In the genomic region with DNA sequence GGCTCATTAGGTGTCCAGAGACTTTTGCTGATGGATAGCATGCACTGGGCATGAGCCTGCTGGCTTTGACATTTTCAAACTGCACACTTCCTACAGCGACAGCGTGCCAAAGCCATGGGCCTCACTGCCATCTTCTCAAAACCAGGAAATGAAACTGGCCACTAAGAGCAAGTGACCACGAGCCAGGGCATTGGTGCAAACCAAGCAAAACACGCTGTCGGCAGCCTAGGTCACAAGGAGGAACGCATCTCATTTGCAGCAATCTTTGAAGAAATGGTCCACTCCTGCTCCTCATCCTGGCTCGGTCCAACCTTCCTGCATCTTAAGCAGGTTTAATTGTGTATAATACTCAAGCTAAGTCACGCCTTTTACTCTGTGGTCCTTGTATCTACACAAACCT, we compare ENCODE assay signal across 10 mouse cellular contexts. TPM values are rescaled to one million over a fixed set of nuclear protein-coding genes. Genes with fewer than 3 reads are reported as not detected.
DNase-seq lines count a peak whose midpoint lies in the region; ATAC-seq and TF ChIP-seq lines count a peak whose summit lies in the region.
"Had no signal": no experiment of that assay in that cellular context is flagged by ENCODE, and none has a peak within 500 bp of the region (broad histone marks: within the 10 kb centered on the region; RNA-seq: fewer than 3 reads in every experiment).

No protein-coding gene starts in this region.

- peak overlapping the region; percentile 53; the same call in 1 of the 2 replicates for H3K27ac ChIP-seq in gastrocnemius, adult 2 months
- no peak overlapping the region for H3K27ac ChIP-seq in lung, postnatal 0 days (ENCODE audit: low read length)
- H3K27ac ChIP-seq in embryonic facial prominence, embryonic 10.5 days (replicated peaks) = no peak overlapping the region
- H3K27ac ChIP-seq in intestine, embryonic 15.5 days = no peak overlapping the region
- H3K27ac ChIP-seq: liver, embryonic 13.5 days; midbrain, embryonic 15.5 days had no signal

- 79% methylated on average over 8 of the region's 8 CpGs for WGBS in lung, postnatal 0 days
- WGBS in lung, adult 2 months = 74% methylated on average over 8 of the region's 8 CpGs
- WGBS in embryonic facial prominence, embryonic 10.5 days = 90% methylated on average over 8 of the region's 8 CpGs
- 85% methylated on average over 8 of the region's 8 CpGs for WGBS in intestine, embryonic 15.5 days

- no peak for TF ChIP-seq CTCF in gastrocnemius, adult 2 months (IDR thresholded peaks at IDR 0.05)
- no peak for TF ChIP-seq CTCF in lung, postnatal 0 days (IDR thresholded peaks at IDR 0.05)
- TF ChIP-seq CTCF in lung, adult 2 months (IDR thresholded peaks at IDR 0.05; ENCODE audit: insufficient read depth, low read length) = no peak

- no peak overlapping the region for H3K4me3 ChIP-seq in gastrocnemius, adult 2 months
- H3K4me3 ChIP-seq in lung, postnatal 0 days (ENCODE audit: low read depth, low read length) = no peak overlapping the region
- no peak overlapping the region for H3K4me3 ChIP-seq in lung, adult 2 months (replicated peaks; ENCODE audit: extremely low read depth, low read depth, low read length)
- H3K4me3 ChIP-seq in embryonic facial prominence, embryonic 10.5 days = no peak overlapping the region
- H3K4me3 ChIP-seq in intestine, embryonic 15.5 days (replicated peaks) = no peak overlapping the region
- H3K4me3 ChIP-seq: liver, embryonic 13.5 days; midbrain, embryonic 15.5 days had no signal

- TF ChIP-seq EP300 in lung, postnatal 0 days (IDR thresholded peaks at IDR 0.05) = no peak

- H3K36me3 ChIP-seq in lung, postnatal 0 days (ENCODE audit: insufficient read depth, low read length) = no peaks in the 10 kb centered on the region
- peaks cover 14% of the 10 kb centered on the region for H3K36me3 ChIP-seq in embryonic facial prominence, embryonic 10.5 days (replicated peaks)
- no peaks in the 10 kb centered on the region for H3K36me3 ChIP-seq in intestine, embryonic 15.5 days
- H3K36me3 ChIP-seq: liver, embryonic 13.5 days; midbrain, embryonic 15.5 days had no signal

- no peak for TF ChIP-seq POLR2A in lung, adult 2 months (IDR thresholded peaks at IDR 0.05; ENCODE audit: borderline replicate concordance, extremely low read depth, low read depth, low read length)

- no peaks in the 10 kb centered on the region for H3K9me3 ChIP-seq in lung, postnatal 0 days (ENCODE audit: low read length)
- no peaks in the 10 kb centered on the region for H3K9me3 ChIP-seq in embryonic facial prominence, embryonic 10.5 days
- no peaks in the 10 kb centered on the region for H3K9me3 ChIP-seq in intestine, embryonic 15.5 days
- H3K9me3 ChIP-seq: liver, embryonic 13.5 days; midbrain, embryonic 15.5 days had no signal

- peaks cover 5% of the 10 kb centered on the region; the same call in 1 of the 2 replicates for H3K4me1 ChIP-seq in lung, postnatal 0 days (ENCODE audit: insufficient read depth, low read depth, low read length)
- peaks cover 33% of the 10 kb centered on the region for H3K4me1 ChIP-seq in lung, adult 2 months (ENCODE audit: control insufficient read depth, insufficient read depth, low read length)
- H3K4me1 ChIP-seq in embryonic facial prominence, embryonic 10.5 days = peaks cover 67% of the 10 kb centered on the region
- H3K4me1 ChIP-seq in intestine, embryonic 15.5 days (replicated peaks) = peaks cover 9% of the 10 kb centered on the region
- H3K4me1 ChIP-seq: midbrain, embryonic 15.5 days had no signal

- H3K9ac ChIP-seq in lung, postnatal 0 days (replicated peaks; ENCODE audit: low read depth) = no peak overlapping the region
- no peak overlapping the region for H3K9ac ChIP-seq in intestine, embryonic 15.5 days
- H3K9ac ChIP-seq: liver, embryonic 13.5 days; midbrain, embryonic 15.5 days had no signal

- H3K27me3 ChIP-seq in lung, postnatal 0 days (replicated peaks; ENCODE audit: insufficient read depth, low read length) = no peaks in the 10 kb centered on the region
- H3K27me3 ChIP-seq in embryonic facial prominence, embryonic 10.5 days (replicated peaks; ENCODE audit: low read depth, poor library complexity, severe bottlenecking) = no peaks in the 10 kb centered on the region
- H3K27me3 ChIP-seq in intestine, embryonic 15.5 days (replicated peaks) = no peaks in the 10 kb centered on the region
- H3K27me3 ChIP-seq: midbrain, embryonic 15.5 days had no signal

- H3K4me2 ChIP-seq in lung, postnatal 0 days (replicated peaks; ENCODE audit: low read depth, low read length) = no peak overlapping the region
- no peak overlapping the region for H3K4me2 ChIP-seq in intestine, embryonic 15.5 days (replicated peaks)
- H3K4me2 ChIP-seq: liver, embryonic 13.5 days; midbrain, embryonic 15.5 days had no signal

- peak; percentile 16; the same call in 1 of the 2 replicates for ATAC-seq in lung, postnatal 0 days
- ATAC-seq in intestine, embryonic 15.5 days = no peak
- ATAC-seq: midbrain, embryonic 15.5 days had no signal

- DNase-seq in gastrocnemius, adult 2 months = peak; percentile 34
- DNase-seq in gastrocnemius, adult 8-10 months (ENCODE audit: low spot score in 2 of 2) = no peak
- DNase-seq in lung, postnatal 0 days (ENCODE audit: low spot score) = no peak
- DNase-seq in lung, adult 2 months = no peak
- DNase-seq in lung, postnatal 10 days = peak; percentile 21
- DNase-seq in skeletal muscle tissue, adult 2 months (ENCODE audit: low read depth, low spot score) = peak; percentile 48
- no peak for DNase-seq in embryonic facial prominence, embryonic 10.5 days (ENCODE audit: low spot score)
- DNase-seq: liver, embryonic 13.5 days had no signal

- intact Hi-C loops in gastrocnemius, adult 2 months (cut with DNase I) = no loop called here

RNA-seq across cellular contexts. Expression of a gene that starts 41.8 kb away (rescaled TPM):
- total RNA-seq in gastrocnemius, adult 2 months (2021) = 1 to 10 TPM; 7.9 to 8.5 TPM
- 1 to 10 TPM; 4.3 to 9.0 (median 5.6) TPM for total RNA-seq in gastrocnemius, adult 8-10 months (2022)
- polyA plus RNA-seq in lung, postnatal 0 days (2015; fragmentation: Nextera tagmentation; extraction: Ambion mirVana) = 21.1 and 21.4 TPM in 2 replicates
- polyA plus RNA-seq in lung, adult 2 months (2012; rRNA removed) = 12.9 and 14.1 TPM in 2 replicates
- 54.8 and 56.7 TPM in 2 replicates for polyA plus RNA-seq in embryonic facial prominence, embryonic 10.5 days (2016; fragmentation: Nextera tagmentation; extraction: Ambion mirVana)
- polyA plus RNA-seq in intestine, embryonic 15.5 days (2015; fragmentation: Nextera tagmentation; extraction: Ambion mirVana) = 12.6 and 14.4 TPM in 2 replicates

Comparison
In these comparisons a context has a peak if more than half of its experiments do, and no peak if none do; other contexts are left out.
1. DNase-seq: peak in gastrocnemius, adult 2 months (single experiment), lung, postnatal 10 days (single experiment) and skeletal muscle tissue, adult 2 months (single experiment); none in gastrocnemius, adult 8-10 months (0 of 2), lung, postnatal 0 days (single experiment), lung, adult 2 months (single experiment) and embryonic facial prominence, embryonic 10.5 days (single experiment).